Mouse (Mus musculus) thymus, adult 18-20 months (tissue): ENCODE data around the gene Dok1.

ENCODE experiments used
- DNase-seq, 2 experiments: peaks; one replicate each; pipeline ENCODE4 v3.0.0; 2022; ENCODE audit warnings: mixed read lengths in 2 of 2

Dok1 gene

GRCm38 (mm10) chr6:83033249-83034185, at the start of gene Dok1, which contains the start of gene Loxl3:
Gene Dok1, minus strand, starts transcription at chr6:83033471.
Gene Loxl3, plus strand, starts transcription at chr6:83034173.
- peak; percentile 52 to 59 for DNase-seq

DNA sequence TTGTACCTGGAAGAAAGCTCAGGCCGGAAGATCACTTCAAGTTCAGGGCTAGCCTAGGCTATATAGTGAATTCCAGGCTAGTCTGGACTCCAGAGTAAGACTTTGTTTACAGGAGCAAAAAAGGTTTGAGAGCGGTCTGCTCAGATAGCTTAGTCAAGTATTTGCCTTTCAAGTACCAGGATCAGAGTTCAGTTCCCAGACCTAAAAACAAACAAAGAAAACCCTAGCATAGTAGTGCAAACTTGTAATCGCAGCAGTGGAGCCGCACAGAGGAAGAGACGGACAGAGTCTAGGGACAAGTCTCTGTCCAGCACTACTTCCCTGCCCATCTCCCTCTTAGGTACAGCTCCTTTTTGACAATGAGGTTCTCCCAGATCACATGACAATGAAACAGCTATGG, 46.9 kb upstream of the Dok1 start:
- DNase-seq, result no peak

GRCm38 (mm10) chr6:83078324-83078858, 45.1 kb upstream of the Dok1 start:
- peak; percentile 95 to 97 for DNase-seq

DNA sequence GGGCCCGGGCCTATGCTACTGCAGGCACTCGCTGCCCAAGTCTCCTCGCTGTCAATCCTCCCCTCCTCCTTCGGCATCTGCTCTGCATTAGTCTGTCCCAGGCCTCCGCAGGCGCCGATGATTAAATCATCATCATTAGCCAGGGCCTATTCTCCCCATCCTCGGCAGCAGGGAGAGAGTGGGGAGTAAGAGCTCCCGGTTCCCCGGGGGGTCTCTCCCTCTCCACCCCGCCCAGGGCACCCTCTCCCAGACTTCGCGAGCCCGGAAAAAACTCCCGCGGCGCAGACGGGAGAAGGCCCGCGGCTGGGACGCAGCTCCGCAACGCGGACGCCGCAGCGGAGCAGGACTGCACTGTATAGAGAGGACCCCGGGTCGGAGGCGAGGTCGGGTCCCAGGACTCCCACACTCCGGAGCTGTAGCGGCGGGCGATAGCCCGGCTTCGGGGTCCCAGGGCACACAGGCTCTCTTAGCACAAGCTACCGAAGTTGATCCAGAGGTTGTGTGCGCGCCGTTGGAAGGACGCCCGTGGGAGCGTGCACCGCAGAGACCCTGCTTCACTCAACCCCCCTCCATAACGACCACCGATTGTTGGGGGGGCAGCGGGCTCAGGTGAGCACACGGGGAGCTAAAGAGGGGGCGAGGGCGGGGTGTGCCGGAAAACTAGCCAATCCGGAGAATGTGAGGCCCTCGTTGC, 44.5 kb upstream of the Dok1 start, which contains the start of gene Pcgf1:
Pcgf1 (plus strand) TSS at position 240 of the 694 bp plus-strand sequence.
- no peak for DNase-seq

- no peak for DNase-seq
Measured at GRCm38 (mm10) chr6:83074979-83075378, 41.7 kb upstream of the Dok1 start.

DNA sequence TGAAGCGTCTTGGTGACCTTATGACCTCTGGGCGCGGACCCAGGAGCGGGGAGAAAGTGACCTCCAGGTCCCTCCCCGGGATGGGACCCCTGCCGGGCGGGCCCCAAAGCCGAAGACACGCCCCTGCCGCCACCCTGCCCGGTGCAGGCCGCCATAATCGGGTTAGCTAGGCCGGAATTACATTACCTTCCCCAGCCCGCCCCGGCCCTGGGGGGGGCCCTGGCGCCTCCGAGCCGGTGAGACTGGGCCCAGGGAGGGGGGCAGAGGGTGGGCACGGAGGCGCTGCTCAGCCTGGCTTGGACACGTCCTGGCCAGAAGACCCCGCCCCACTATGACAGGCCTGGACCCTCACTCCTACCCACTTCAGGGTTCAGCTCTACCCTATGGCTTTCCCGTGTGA, 37.9 kb upstream of the Dok1 start:
- no peak for DNase-seq

DNA sequence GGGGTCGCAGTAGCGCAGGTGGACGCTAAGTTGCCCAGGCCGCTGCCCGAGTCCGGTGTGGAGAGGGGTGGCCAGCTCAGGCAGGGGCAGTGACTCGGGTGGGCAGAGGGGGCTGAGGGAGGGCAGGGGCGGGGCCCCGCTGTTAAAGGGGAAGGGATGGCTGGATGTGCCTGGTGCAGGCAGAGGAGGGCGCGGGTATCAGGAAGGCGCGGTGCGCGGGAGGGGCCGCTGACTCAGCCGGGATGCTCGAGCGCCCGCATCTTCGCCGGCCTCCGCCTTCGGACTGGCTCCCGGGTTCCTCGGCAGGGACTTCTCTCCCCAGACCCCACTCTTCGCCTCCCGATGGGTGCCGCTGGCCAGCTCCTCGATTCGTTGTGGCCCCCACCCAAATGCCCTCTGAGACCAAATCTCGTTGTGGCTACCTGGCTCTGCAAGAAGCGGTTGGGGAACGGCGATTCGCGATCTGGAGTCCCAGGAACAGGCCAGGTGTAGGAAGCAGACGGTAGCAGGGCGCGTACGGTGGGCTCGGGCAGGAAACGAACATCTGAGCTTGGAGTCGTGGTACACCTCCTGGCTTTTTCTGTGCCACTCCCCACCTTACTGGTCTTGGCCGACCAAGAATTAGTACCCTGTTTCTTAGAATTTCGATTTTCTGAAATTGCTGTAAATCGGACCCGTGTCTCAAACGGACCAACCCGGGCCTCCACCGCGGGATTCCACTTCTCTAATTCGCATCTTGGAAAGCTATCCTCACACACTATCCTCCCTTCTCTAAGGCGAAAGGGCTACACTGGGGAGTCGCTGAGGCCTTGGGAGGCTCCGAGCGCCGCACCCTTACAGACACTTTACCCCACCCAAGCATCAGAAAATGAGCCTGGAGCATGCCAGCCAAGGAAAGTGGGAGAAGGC, 37.3 kb upstream of the Dok1 start:
- DNase-seq, result no peak

DNA sequence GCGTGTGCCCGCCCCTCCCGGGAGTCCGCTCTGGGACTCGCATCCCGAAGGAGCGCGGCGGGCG, 36.8 kb upstream of the Dok1 start, which contains the start of gene Tlx2:
Tlx2 (minus strand) TSS at position 47 of the 64 bp plus-strand sequence.
- DNase-seq, result no peak

DNA sequence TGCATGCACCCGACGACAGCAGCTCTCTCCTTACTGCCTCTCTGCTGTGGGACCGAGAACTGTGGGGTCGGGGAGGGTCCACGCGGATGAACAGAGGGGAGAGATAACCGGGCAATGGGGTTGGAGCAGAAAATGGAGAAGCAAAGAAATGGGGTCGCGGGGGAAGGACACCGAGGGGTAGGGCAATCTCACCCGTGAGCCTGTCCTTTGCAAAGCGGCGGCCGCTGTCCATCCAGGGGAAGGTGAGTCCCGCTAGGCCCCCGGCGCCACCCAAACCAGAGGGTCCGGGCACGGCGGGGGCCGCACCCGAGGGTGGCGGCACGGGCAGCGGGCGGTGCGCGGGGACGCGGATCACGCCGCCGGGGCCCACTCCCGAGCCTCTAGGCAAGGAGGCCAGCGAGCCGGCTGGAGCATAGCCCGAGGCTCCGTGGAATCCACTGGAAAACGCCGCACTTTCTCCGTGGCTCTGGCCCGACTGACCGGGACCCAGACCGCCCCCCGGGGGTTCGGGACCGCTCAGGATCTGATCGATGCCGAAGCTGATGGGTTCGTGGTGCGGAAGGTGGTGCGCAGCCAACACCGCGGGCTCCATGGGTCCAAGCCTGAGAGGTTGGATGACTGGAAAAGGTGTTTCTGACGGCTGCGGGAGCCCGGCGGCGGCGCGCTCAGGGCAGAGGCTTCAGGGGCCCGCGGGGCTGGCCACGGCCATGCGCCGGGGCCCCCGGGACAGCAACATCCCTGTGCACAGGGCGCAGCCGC, 36.4 kb upstream of the Dok1 start:
- DNase-seq, result no peak

- DNase-seq, result no peak
Measured at GRCm38 (mm10) chr6:83068706-83069487, 35.6 kb upstream of the Dok1 start.

DNA sequence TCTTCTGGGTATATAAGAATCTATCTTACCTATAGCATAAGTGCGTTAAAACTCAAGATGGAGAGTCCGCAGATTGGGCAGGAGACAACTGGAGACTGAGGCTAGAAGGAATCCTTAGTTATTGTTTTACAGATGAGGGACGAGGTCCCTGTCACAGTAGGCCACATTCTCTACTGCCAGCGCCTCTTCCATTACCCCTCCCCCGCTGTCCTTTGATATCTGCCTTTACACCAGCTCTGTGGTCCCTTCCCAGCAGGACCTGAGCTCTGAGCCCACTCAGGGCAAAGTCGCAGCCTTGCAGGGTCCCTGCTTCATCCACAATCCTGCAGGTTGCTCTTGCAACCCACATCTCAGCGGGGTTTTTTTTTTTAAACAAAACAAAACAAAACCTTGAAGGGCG, 35.0 kb upstream of the Dok1 start:
- no peak for DNase-seq

DNA sequence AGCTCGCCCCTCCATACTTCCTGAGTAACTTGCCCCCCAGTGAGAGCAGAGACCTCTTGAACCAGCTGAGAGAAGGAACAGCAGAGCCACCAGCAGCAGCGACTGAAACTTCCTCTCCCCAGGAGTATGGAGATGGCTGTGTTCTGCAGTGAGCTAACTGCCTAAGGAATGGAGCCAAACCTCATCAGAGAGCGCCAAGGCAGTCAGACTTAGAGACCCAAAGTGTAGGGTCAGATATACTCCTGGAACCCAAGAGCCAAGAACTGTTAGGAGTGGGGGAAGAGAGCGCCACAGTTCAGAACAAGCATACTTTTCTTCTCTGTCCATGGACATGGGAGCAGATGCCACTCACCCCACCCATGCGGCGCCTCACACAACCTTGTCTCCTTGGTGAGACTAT, 33.2 kb upstream of the Dok1 start:
- no peak for DNase-seq

GRCm38 (mm10) chr6:83065995-83066394, 32.7 kb upstream of the Dok1 start:
- no peak for DNase-seq

- no peak for DNase-seq
Measured at GRCm38 (mm10) chr6:83058725-83059124, 25.5 kb upstream of the Dok1 start.

DNA sequence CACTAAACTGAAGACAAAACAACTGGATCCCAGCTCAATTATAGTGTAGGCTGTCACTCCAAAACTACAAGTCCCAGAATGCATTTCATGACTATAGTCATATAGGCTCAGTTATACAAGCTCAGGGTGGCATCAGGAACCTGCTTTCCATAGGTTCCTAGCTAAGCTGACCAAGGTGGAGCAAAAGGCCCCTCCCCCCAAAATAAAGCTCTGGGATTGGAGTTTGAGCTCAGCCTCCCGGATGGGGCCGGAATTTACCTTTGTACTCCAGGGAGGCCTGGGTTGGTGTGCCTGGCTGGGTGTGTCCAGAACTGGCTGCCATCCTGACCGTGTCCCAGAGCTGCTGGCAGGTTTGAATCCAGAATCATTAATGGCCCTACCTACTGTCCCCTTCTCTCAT, 24.5 kb upstream of the Dok1 start, which contains the start of gene Dqx1:
Dqx1 (plus strand) TSS at position 55 of the 400 bp plus-strand sequence.
- no peak for DNase-seq

- DNase-seq, result peak in 1 of 2 experiments; percentile 63
Measured at GRCm38 (mm10) chr6:83054871-83055431, 21.7 kb upstream of the Dok1 start, which contains the start of gene Htra2. Gene Htra2, minus strand, starts transcription at chr6:83055273.

DNA sequence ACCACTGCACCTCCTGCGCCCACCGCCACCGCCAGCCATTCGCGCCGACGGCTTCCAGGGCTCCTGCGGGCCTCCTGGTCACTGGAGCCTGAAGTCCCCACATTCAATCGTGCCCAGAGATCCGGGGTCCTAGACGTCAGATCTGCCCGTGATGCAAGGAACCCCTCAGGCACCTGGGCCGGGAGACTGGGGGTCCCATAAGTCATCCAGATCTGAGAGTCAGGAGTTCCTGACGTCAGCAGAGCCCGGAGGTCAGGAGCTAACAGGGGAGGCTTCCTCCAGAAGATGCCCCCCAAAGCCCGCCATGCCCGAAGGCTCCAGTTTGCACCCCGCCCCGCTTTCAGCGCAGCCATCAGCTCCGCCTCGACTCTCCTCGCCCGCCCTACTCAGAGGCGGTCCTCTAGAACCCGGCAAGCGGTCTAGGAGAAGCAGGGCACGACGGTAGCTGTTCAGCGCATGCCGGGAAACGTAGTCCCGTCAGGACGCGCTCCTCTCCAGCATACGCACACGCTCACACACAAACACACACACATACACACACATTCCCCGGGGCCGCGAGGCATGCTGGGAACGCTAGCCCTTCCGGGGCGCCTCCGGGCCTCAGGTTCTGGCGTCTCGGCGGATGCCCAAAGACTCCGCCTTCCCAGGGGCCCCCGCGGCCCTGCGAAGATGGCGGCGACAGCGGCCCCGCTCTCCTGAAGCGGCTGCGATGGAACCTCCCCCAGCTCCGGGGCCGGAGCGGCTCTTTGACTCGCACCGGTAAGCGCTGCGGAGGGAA, 21.0 kb upstream of the Dok1 start, which contains the start of gene Aup1:
Aup1 (plus strand) TSS at position 448 of the 778 bp plus-strand sequence.
- DNase-seq, result peak; percentile 94 to 97

DNA sequence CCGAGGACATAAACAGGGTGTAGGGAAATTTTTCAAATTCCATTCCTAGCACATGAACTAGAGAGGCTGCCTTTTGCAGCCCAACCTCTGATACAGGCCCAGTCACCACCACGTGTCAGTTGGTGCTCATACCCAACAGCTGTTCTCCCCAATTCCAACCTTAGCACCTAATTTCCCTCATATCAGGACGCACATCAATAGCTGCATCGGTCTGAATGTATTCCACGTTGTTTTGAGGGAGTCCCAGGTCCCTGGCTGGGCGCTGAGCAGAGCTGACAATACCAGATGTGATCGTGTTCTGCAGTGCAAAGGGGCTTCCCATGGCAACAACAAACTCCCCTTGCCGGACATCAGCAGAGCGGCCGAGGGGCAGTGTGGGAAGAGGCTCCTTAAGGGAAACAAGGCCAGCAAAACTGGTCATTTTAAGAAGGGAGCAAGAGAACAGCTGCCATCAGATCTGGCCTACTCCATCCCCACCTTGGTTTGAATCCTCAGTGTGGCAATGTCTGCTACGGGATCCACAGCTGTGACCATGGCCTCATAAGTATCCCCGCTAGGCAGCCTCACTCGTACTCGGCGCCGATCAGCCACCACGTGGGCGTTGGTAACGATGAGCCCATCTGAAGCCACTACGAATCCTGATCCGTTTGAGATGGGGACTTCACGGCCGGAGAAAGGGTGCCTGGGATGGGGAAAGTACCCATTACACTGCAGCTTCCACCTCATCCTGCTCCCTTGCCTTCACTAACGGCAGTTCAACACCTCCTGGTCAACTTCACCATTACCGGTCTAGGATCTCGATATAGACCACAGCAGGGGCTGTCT, 20.1 kb upstream of the Dok1 start:
- DNase-seq, result no peak

GRCm38 (mm10) chr6:83049367-83049766, 16.1 kb upstream of the Dok1 start:
- no peak for DNase-seq
